Mouse (Mus musculus) heart, embryonic 11.5 days (tissue): ENCODE measurements around the gene Foxo3. TPM values are rescaled to one million over a fixed set of nuclear protein-coding genes. Genes with fewer than 3 reads are reported as not detected.
A peak's percentile ranks its signal among the peaks of the same experiment; 100 is the strongest.

Source experiments
- ATAC-seq: fragments of 200-750 bp; cut with Nextera tagmentation; replicated peaks from 2 replicates; pipeline ENCODE4 v1.8.0; 2017; ENCODE audit warnings: moderate library complexity; ENCODE audit not compliant: insufficient number of reproducible peaks, low FRiP score, low TSS enrichment
- H3K27ac ChIP-seq: fragments of 300-500 bp; sonication (generic); 2 replicates; pipeline ENCODE4 v1.5.1; 2014; ENCODE audit warnings: mild to moderate bottlenecking, low read depth, low read length
- H3K27me3 ChIP-seq: fragments of 300-500 bp; sonication (generic); 2 replicates; pipeline ENCODE4 v1.6.1; 2014; ENCODE audit warnings: mild to moderate bottlenecking, low read length, mixed read lengths; ENCODE audit not compliant: control insufficient read depth, insufficient read depth
- H3K36me3 ChIP-seq: fragments of 300-500 bp; sonication (generic); 2 replicates; pipeline ENCODE4 v1.6.1; 2014; ENCODE audit warnings: mild to moderate bottlenecking, low read length, moderate library complexity, mixed read lengths; ENCODE audit not compliant: control insufficient read depth, insufficient read depth
- H3K4me1 ChIP-seq: fragments of 300-500 bp; sonication (generic); 2 replicates; pipeline ENCODE4 v1.6.1; 2014; ENCODE audit warnings: low read length; ENCODE audit not compliant: control insufficient read depth, insufficient read depth
- H3K4me2 ChIP-seq: fragments of 300-500 bp; sonication (generic); 2 replicates; pipeline ENCODE4 v1.6.1; 2014; ENCODE audit warnings: mild to moderate bottlenecking, moderate library complexity
- H3K4me3 ChIP-seq: fragments of 300-500 bp; sonication (generic); 2 replicates; pipeline ENCODE4 v1.5.1; 2014; ENCODE audit warnings: low read depth, low read length
- H3K9ac ChIP-seq: fragments of 300-500 bp; sonication (generic); 2 replicates; pipeline ENCODE4 v1.6.1; 2014; ENCODE audit warnings: mild to moderate bottlenecking, low read depth, low read length, moderate library complexity
- H3K9me3 ChIP-seq: fragments of 300-500 bp; sonication (generic); replicated peaks from 2 replicates; pipeline ENCODE4 v1.6.1; 2016; ENCODE audit warnings: low read length; ENCODE audit not compliant: control insufficient read depth
- WGBS: fragments of 180-500 bp; shearing (Covaris S2); extraction: QIAGEN DNeasy Blood & Tissue Kit; methylation state at CpG from one replicate; pipeline ENCODE4 v1.1.7; 2014; ENCODE audit not compliant: insufficient replicate concordance; 5-methylcytosine and 5-hydroxymethylcytosine counted together
- polyA plus RNA-seq: library from polyadenylated mRNA; unstranded; fragments of >200 nt; fragmentation: Nextera tagmentation; extraction: Ambion mirVana; gene quantifications from 2 replicates; pipeline ENCODE4 v1.2.1, GENCODE M21; 2014

Gene Foxo3
- polyA plus RNA-seq, 1 experiment from 2014 or later: 7.3 TPM

- peak; percentile 87 for ATAC-seq
- H3K27me3 ChIP-seq: no peaks in the 10 kb centered on the region
- no peak overlapping the region for H3K4me2 ChIP-seq
- H3K9ac ChIP-seq: no peak overlapping the region
- no peaks in the 10 kb centered on the region for H3K9me3 ChIP-seq
- WGBS: 50% methylated on average over 8 of the region's 8 CpGs
- H3K27ac ChIP-seq: peak overlapping the region; percentile 42; the same call in 1 of the 2 replicates
- no peak overlapping the region for H3K4me3 ChIP-seq
- H3K4me1 ChIP-seq: peaks cover 53% of the 10 kb centered on the region
- H3K36me3 ChIP-seq: no peaks in the 10 kb centered on the region
These were observed 31.9 kb downstream of the Foxo3 start for GRCm38 (mm10) chr10:42244420-42245255.

GRCm38 (mm10) chr10:42243925-42244324, 32.6 kb downstream of the Foxo3 start:
- no peaks in the 10 kb centered on the region for H3K27me3 ChIP-seq
- H3K27ac ChIP-seq: peak overlapping the region; percentile 42; the same call in 1 of the 2 replicates
- H3K4me2 ChIP-seq: no peak overlapping the region
- H3K4me1 ChIP-seq: peaks cover 53% of the 10 kb centered on the region
- no peaks in the 10 kb centered on the region for H3K9me3 ChIP-seq
- no peak overlapping the region for H3K9ac ChIP-seq
- H3K4me3 ChIP-seq: no peak overlapping the region
- no peak for ATAC-seq
- no peaks in the 10 kb centered on the region for H3K36me3 ChIP-seq
- WGBS: 71% methylated on average over 7 of the region's 7 CpGs

- WGBS: 92% methylated on average over 6 of the region's 6 CpGs
- Histone ChIP-seq H3K27me3 (no peaks in the 10 kb centered on the region), H3K36me3 (no peaks in the 10 kb centered on the region), H3K4me2 (no peak overlapping the region), H3K27ac (no peak overlapping the region), H3K9ac (no peak overlapping the region), H3K9me3 (no peaks in the 10 kb centered on the region), H3K4me3 (no peak overlapping the region), H3K4me1 (peaks cover 44% of the 10 kb centered on the region)
- no peak for ATAC-seq
These were observed 34.1 kb downstream of the Foxo3 start for GRCm38 (mm10) chr10:42242484-42242883.

GRCm38 (mm10) chr10:42241775-42242174, 34.8 kb downstream of the Foxo3 start:
- H3K9ac ChIP-seq: no peak overlapping the region
- H3K4me2 ChIP-seq: no peak overlapping the region
- H3K36me3 ChIP-seq: no peaks in the 10 kb centered on the region
- no peak for ATAC-seq
- H3K4me1 ChIP-seq: peaks cover 37% of the 10 kb centered on the region
- no peaks in the 10 kb centered on the region for H3K9me3 ChIP-seq
- no peaks in the 10 kb centered on the region for H3K27me3 ChIP-seq
- 68% methylated on average over 4 of the region's 4 CpGs for WGBS
- H3K27ac ChIP-seq: no peak overlapping the region
- no peak overlapping the region for H3K4me3 ChIP-seq

- no peak overlapping the region for H3K27ac ChIP-seq
- H3K27me3 ChIP-seq: no peaks in the 10 kb centered on the region
- WGBS: 91% methylated on average over 6 of the region's 6 CpGs
- no peaks in the 10 kb centered on the region for H3K9me3 ChIP-seq
- H3K36me3 ChIP-seq: no peaks in the 10 kb centered on the region
- no peak for ATAC-seq
- no peak overlapping the region for H3K4me3 ChIP-seq
- no peak overlapping the region for H3K9ac ChIP-seq
- H3K4me1 ChIP-seq: peaks cover 25% of the 10 kb centered on the region
- H3K4me2 ChIP-seq: no peak overlapping the region
These were observed 36.8 kb downstream of the Foxo3 start for GRCm38 (mm10) chr10:42239810-42240111.

- no peak overlapping the region for H3K9ac ChIP-seq
- H3K4me1 ChIP-seq: peaks cover 19% of the 10 kb centered on the region; the same call in 1 of the 2 replicates
- no peaks in the 10 kb centered on the region for H3K27me3 ChIP-seq
- H3K4me3 ChIP-seq: no peak overlapping the region
- no peaks in the 10 kb centered on the region for H3K36me3 ChIP-seq
- 0 out of 2 replicates have a peak overlapping the region, but pooled peaks have one; percentile 29 for H3K27ac ChIP-seq
- H3K4me2 ChIP-seq: no peak overlapping the region
- WGBS: 79% methylated on average over 15 of the region's 15 CpGs
- ATAC-seq: no peak
- H3K9me3 ChIP-seq: no peaks in the 10 kb centered on the region
These were observed 37.4 kb downstream of the Foxo3 start for GRCm38 (mm10) chr10:42238923-42239809.

GRCm38 (mm10) chr10:42238296-42238695, 38.3 kb downstream of the Foxo3 start:
- Histone ChIP-seq H3K27me3 (no peaks in the 10 kb centered on the region), H3K4me2 (no peak overlapping the region), H3K9ac (no peak overlapping the region), H3K4me1 (peaks cover 15% of the 10 kb centered on the region; the same call in 1 of the 2 replicates), H3K9me3 (no peaks in the 10 kb centered on the region), H3K4me3 (no peak overlapping the region), H3K27ac (no peak overlapping the region), H3K36me3 (no peaks in the 10 kb centered on the region)
- WGBS: 68% methylated on average over 5 of the region's 5 CpGs
- ATAC-seq: no peak

GRCm38 (mm10) chr10:42237556-42237955, 39.0 kb downstream of the Foxo3 start:
- no peak for ATAC-seq
- H3K27me3 ChIP-seq: no peaks in the 10 kb centered on the region
- H3K4me3 ChIP-seq: no peak overlapping the region
- H3K27ac ChIP-seq: no peak overlapping the region
- H3K4me1 ChIP-seq: peaks cover 15% of the 10 kb centered on the region; the same call in 1 of the 2 replicates
- H3K9me3 ChIP-seq: no peaks in the 10 kb centered on the region
- H3K4me2 ChIP-seq: no peak overlapping the region
- no peak overlapping the region for H3K9ac ChIP-seq
- WGBS: 94% methylated on average over 4 of the region's 4 CpGs
- no peaks in the 10 kb centered on the region for H3K36me3 ChIP-seq
